Mouse (Mus musculus) layer of hippocampus, adult 11-12 months (tissue): Measurements from ENCODE around the gene Sfmbt2.

Experiments
- DNase-seq: peaks from one replicate; pipeline ENCODE4 v3.0.0; 2022; ENCODE audit warnings: low spot score

Sfmbt2 gene

GRCm38 (mm10) chr2:10565491-10565890 is 195.2 kb downstream of the Sfmbt2 start:
- DNase-seq, result no peak

DNA sequence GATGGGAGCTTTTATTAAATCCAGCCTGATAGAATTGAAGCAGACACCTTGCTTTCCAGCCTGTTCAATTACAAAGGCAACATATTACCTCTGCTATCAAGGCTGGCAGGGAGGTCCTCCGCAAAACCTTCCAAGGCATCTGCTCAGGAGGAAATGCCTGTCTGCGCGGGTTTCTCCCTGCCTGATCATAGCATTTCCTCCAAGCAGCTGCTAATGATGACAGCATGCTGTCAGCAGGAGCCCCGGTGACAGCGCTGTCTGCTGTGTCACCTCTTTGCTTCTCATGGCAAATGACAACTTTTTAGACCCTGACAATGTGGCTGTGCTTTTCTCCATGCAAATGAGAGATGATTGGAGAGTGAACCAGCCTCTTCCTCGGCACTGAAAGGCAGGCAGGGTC is 199.1 kb downstream of the Sfmbt2 start:
- DNase-seq, result no peak

DNA sequence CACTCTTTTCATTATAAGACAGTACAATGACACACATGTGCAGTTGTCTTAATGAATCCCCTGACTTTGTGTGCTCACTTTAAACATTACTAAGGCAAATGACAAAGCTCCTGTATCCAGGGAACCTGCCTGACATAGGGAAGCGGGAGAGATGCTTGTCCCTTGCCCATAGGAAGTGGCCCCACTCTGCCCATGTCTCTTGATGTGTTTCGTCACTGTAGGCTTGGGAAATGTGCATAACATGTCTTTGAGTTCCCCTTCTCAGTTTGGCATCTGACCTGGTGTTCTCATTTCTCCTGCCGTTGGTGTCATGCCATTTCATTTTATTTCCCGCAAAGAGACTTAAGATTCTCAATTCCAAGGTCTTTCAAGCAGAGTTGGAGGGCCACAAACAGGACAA is 202.0 kb downstream of the Sfmbt2 start:
- DNase-seq, result no peak

DNA sequence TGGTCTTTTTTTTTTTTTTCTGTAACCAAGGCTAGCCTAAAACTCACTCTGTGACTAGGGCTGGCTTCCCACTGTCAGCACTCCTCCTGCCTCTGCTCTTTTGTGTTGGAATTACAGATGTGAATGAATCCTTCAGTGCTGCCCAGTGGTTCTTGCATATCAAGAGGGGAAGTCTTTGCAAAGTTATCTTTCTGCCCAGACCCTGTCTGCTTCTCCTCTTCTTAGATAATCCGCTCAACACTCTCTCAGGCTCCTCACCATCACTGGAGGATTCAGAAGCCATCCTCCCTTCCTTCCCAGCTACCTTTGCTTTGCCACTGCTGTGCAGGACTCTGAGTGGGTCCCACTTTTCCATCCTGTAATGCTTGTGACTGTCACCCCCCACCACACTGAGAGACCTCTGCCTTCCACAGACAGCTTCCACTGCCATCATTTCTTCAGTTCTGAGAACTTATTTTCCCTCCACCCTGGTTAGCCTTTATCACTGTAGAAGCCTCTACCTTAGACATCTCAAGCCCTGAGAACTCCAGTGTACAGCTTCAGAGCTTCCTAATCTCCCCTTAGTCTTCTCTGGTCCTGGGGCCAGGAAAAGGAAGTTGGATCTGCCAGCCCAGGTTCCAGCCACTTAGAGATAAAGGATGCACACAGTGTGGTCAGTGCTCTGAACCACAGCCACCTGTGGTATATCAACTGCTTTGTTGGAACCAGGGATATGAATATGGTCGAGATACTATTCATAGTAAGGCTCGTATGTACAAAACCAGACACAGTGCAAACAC is 205.8 kb downstream of the Sfmbt2 start:
- no peak for DNase-seq

DNA sequence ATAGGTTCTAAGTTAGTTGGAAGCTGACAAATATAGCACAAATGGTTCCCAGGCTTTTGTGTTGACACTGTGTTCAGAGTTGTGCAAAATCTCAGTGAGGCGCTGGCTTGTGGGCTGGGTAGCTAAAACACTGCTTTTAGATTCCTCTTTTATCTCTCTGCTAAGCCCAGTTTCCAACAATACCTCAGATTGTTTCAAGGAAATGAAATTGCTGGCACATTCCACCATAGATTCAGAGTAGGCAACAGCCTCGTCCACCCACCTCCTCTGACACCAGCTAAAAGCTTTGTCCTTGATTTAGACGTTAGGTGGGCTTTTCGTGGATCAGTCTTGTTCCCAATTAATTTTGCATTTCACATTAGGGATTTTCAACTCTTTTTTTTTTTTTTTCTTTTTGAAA is 212.4 kb downstream of the Sfmbt2 start:
- no peak for DNase-seq

DNA sequence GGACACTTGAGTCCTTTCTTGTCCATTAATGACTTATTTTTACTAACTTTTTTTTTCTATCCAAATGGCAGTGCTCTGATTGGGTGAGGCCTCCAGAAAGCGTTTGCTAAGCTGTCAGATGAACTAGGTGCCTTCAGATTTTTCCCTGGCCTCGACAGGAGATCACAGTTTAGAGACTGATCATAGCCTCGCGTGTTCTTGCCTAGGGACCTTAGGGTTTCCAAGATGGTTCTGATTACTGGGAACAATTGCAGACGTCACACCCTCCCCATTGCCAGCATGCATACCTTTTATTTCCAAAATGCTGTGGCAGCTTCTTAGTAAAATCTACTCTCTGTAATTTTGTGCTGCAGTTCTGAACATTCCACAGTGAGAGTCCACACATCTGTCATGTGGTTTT is 212.8 kb downstream of the Sfmbt2 start:
- DNase-seq, result no peak

DNA sequence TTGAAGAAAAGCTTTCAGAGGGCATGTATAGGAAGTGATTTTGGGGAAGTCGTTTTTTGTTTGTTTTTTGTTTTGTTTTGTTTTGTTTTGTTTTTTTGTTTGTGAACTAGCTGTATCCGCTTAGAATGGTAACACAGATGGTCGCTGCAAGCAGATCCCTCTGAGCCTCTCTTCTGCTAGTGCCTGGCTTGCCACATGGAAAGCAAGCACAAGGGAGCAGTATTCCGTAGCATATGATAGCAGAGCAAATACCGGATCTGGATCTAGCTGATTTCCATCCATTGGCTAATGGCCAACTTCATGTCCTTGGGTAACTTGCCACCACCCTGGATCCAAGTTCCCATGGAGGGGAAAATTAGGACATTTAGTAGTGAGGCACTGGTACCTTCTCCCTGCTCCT is 221.0 kb downstream of the Sfmbt2 start:
- peak; percentile 8 for DNase-seq

GRCm38 (mm10) chr2:10615500-10615899 is 245.2 kb downstream of the Sfmbt2 start:
- DNase-seq, result no peak
